Mouse (Mus musculus) thymus, postnatal 14 days (tissue): ENCODE data around the gene 5530400C23Rik.
"Not testable (repeated sequence)": the region's sequence is repeated elsewhere in the genome, so short reads cannot be mapped to it uniquely, and the experiment has no call there.

Source experiments
- DNase-seq: peaks from one replicate; pipeline ENCODE4 v3.0.0; 2021

5530400C23Rik gene

DNA sequence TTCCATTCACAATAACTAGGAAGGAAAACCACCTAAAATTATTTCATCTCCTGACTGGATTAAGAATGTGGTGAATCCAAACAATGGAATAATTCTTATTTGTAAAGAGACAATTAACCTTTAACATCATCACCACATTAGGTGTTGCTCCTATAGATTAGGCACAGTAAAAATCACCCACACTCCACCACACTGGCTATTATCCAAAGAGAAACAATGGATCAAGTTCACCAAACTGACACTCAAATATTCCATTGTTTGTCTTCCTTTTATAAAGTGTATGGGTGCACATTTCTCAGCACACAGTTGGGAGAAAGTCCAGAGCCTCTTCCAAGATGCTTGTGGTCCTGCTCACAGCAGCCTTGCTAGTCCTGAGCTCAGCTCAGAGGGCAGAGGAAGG is at the start of gene 5530400C23Rik:
TSS of gene 5530400C23Rik (plus strand) at position 301 of the 400 bp plus-strand sequence.
- not testable (repeated sequence) for DNase-seq

GRCm38 (mm10) chr6:133305952-133306715 is 14.1 kb downstream of the 5530400C23Rik start:
- no peak for DNase-seq

DNA sequence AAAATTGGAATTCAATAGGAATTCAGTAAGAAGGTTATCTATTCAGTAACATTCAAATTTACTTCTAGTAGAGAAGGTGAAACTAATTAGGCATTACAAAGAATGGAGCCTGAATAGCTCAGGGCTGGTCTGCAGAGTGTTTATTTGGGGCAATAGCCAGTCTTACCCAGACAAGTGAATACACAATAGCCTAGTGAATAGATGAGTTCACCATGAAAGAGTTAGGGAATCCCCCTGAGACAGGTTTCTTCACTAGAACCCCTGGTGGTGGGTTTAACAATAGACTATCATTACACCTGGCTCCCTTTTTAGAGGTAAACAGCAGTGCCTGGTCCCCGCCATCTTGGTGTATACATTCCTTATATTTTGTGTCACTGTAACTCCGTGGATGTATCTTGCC is 21.9 kb downstream of the 5530400C23Rik start:
- not testable (repeated sequence) for DNase-seq

DNA sequence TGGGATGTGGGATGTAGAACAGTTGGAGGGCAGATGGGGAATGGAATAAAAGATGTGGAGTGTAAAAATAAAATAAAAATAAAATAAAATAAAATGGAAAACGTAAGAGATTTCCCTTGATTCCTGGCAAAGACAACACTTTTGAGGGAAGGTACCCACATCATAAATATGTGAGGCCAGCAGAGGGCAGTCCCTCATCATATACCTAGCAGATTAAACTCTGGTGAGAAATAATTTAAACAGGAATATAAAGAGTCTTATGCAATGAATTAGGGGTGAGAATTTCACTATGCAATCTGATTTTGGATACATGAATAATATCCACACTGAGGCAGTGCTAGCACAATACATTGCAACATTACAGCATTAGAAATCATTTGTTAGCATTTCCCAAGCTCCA is 46.5 kb downstream of the 5530400C23Rik start:
- no peak for DNase-seq

DNA sequence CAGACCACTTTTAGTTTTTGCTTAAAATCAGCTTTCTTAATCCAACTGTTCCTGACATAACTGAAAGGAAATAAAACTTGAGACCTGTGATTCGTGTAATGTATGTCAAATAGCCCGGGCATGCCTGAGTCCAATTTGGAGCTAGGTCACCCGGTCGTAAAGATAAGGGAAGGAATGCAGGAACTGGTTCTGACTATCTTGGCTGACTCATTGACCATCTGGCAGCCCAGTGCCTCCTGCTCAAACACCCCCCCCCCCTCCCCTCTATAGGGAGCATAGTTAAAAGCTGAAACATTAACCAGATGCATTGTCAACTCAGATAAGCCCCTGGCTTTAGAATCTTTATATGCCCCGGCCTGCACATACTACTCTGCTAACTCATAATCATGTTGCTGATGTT is 49.7 kb downstream of the 5530400C23Rik start:
- not testable (repeated sequence) for DNase-seq
